Mouse (Mus musculus) limb, embryonic 14.5 days (tissue): ENCODE data around the gene Cobl. TPM values are rescaled to one million over a fixed set of nuclear protein-coding genes. Genes with fewer than 3 reads are reported as not detected.

Experiments used
- ATAC-seq: fragments of 200-750 bp; cut with Nextera tagmentation; 2 replicates; pipeline ENCODE4 v1.8.0; 2017; ENCODE audit warnings: low read depth, moderate number of reproducible peaks, moderate TSS enrichment; ENCODE audit not compliant: low FRiP score
- DNase-seq: peaks from one replicate; pipeline ENCODE4 v3.0.0-alpha.2; 2015; ENCODE audit warnings: low spot score
- H3K27ac ChIP-seq: fragments of 300-500 bp; sonication (generic); replicated peaks from 2 replicates; pipeline ENCODE4 v1.5.1; 2014; ENCODE audit warnings: low read depth, mild to moderate bottlenecking, low read length, moderate library complexity, mixed read lengths
- H3K27me3 ChIP-seq: fragments of 300-500 bp; sonication (generic); 2 replicates; pipeline ENCODE4 v1.6.1; 2014; ENCODE audit warnings: low read length, mixed read lengths; ENCODE audit not compliant: control insufficient read depth, insufficient read depth
- H3K36me3 ChIP-seq: fragments of 300-500 bp; sonication (generic); 2 replicates; pipeline ENCODE4 v1.6.1; 2014; ENCODE audit warnings: mild to moderate bottlenecking, low read length, moderate library complexity, mixed read lengths; ENCODE audit not compliant: control insufficient read depth, insufficient read depth
- H3K4me1 ChIP-seq: fragments of 300-500 bp; sonication (generic); 2 replicates; pipeline ENCODE4 v1.6.1; 2014; ENCODE audit warnings: antibody characterized with exemption, low read length, mixed read lengths; ENCODE audit not compliant: control insufficient read depth, insufficient read depth
- H3K4me2 ChIP-seq: fragments of 300-500 bp; sonication (generic); replicated peaks from 2 replicates; pipeline ENCODE4 v1.6.1; 2014; ENCODE audit warnings: low read depth, mild to moderate bottlenecking, low read length, moderate library complexity; ENCODE audit not compliant: severe bottlenecking
- H3K4me3 ChIP-seq: fragments of 300-500 bp; sonication (generic); replicated peaks from 2 replicates; pipeline ENCODE4 v1.5.1; 2014; ENCODE audit warnings: low read length
- H3K9ac ChIP-seq: fragments of 300-500 bp; sonication (generic); 2 replicates; pipeline ENCODE4 v1.6.1; 2014; ENCODE audit warnings: mild to moderate bottlenecking, low read depth, low read length, moderate library complexity; ENCODE audit not compliant: severe bottlenecking
- H3K9me3 ChIP-seq: fragments of 300-500 bp; sonication (generic); 2 replicates; pipeline ENCODE4 v1.6.1; 2016; ENCODE audit warnings: low read length; ENCODE audit not compliant: control insufficient read depth
- POLR2A ChIP-seq: fragments of 200-500 bp; IDR thresholded peaks from 2 replicates; pipeline ENCODE4 v1.8.0; 2012; ENCODE audit warnings: inconsistent platforms, mild to moderate bottlenecking, moderate library complexity, borderline replicate concordance; ENCODE audit not compliant: insufficient read depth, insufficient read length; ENCODE audit errors: extremely low read depth
- WGBS: fragments of 180-500 bp; shearing (Covaris S2); extraction: QIAGEN DNeasy Blood & Tissue Kit; methylation state at CpG from one replicate; pipeline ENCODE4 v1.1.7; 2014; 5-methylcytosine and 5-hydroxymethylcytosine counted together
- polyA plus RNA-seq, 2 experiments: library from polyadenylated mRNA; depleted of rRNA in 1 of 2; stranded (reverse) in 1 of 2; unstranded in 1 of 2; fragments of >200 nt; fragmentation: Nextera tagmentation in 1 of 2; extraction: Ambion mirVana in 1 of 2; gene quantifications; 2 replicates each; pipeline versions ENCODE4 v1.2.1 to v1.2.3; 2012 to 2014

Cobl gene
- polyA plus RNA-seq, 2 experiments, result 22.2 to 31.3 TPM

DNA sequence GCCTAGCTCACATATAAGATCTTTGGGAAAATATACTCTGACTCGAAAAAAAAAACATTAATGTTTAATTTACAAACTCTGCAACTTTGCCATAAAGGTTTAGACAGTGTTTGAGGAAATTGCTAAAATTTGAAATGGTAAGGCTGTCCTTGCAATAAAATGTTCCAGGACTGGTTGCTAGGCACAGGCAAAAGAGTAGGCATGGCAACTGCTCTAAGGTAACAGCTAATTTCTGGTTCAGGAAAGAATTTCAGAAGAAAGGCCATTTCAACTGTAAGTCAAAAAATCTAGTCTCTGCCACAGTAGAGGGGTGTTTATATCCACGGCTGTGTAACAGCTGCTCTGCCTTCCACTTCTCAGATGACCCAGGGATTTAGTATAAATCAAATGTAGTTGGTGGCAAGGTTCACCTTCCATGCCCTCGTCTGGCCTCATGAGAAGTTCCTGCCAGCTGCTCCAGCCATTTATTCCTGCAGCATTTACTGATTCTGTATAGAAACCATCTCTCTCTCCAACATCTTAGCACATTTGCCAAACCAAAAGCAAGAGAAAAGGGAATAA lies 113.7 kb downstream of the Cobl start:
- no peak for TF ChIP-seq POLR2A
- Histone ChIP-seq H3K27me3 (no peaks in the 10 kb centered on the region), H3K27ac (peak overlapping the region; percentile 65), H3K9ac (no peak overlapping the region), H3K9me3 (no peaks in the 10 kb centered on the region), H3K4me3 (no peak overlapping the region), H3K4me2 (no peak overlapping the region), H3K36me3 (no peaks in the 10 kb centered on the region), H3K4me1 (peaks cover 10% of the 10 kb centered on the region)
- peak; percentile 36 for DNase-seq
- ATAC-seq, result peak; percentile 79
- 31% methylated on average over 3 of the region's 3 CpGs for WGBS

DNA sequence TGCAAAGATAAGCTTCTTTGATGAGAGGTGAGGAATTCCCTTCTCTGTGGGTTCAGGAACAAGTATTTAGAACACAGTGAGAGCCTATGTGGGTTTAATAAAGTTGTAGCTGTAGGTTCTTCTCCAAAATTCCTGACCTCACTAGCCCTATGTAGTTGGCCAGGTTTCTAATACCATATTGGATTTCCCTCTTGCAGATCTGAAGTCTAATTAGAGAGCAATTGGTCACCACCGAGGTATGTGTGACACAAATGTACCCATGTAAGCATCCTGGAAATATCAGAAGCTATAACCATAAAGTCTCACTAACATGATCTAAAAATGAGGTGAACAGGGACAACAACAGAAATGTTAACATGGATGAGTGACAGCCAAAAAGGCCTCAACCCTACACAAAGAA lies 114.7 kb downstream of the Cobl start:
- Histone ChIP-seq H3K27me3 (no peaks in the 10 kb centered on the region), H3K9ac (no peak overlapping the region), H3K27ac (0 out of 2 replicates have a peak overlapping the region, but pooled peaks have one; percentile 5), H3K9me3 (no peaks in the 10 kb centered on the region), H3K4me1 (peaks cover 10% of the 10 kb centered on the region), H3K4me2 (no peak overlapping the region), H3K4me3 (no peak overlapping the region), H3K36me3 (no peaks in the 10 kb centered on the region)
- DNase-seq (no peak), ATAC-seq (no peak)
- WGBS, result 75% methylated on average over 1 of the region's 1 CpGs
- TF ChIP-seq POLR2A, result no peak

DNA sequence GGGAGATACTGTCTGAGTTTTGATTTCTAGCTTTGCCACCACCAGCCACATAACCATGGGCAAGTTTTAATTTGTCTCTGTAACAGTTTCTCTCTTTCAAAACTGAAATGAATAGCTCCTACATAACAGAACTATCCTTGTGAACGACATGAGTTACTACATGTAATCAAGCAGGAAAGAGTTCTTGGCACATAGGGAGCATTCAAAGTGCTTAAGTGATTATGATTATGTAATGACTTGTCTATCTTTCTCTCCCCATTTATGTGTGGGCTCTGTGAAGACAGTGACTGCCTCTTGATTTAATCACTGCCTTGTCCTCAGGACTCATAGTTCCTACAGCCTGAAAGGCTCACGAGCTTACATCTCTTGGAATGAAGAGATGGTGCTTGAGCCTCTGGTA lies 118.3 kb downstream of the Cobl start:
- no peak overlapping the region for H3K4me3 ChIP-seq
- no peak for TF ChIP-seq POLR2A
- no peaks in the 10 kb centered on the region for H3K36me3 ChIP-seq
- H3K27ac ChIP-seq, result no peak overlapping the region
- WGBS, result 72% methylated on average over 2 of the region's 2 CpGs
- DNase-seq, result no peak
- H3K27me3 ChIP-seq, result no peaks in the 10 kb centered on the region
- no peak overlapping the region for H3K9ac ChIP-seq
- H3K9me3 ChIP-seq, result no peaks in the 10 kb centered on the region
- peaks cover 8% of the 10 kb centered on the region for H3K4me1 ChIP-seq
- ATAC-seq, result no peak
- H3K4me2 ChIP-seq, result no peak overlapping the region

DNA sequence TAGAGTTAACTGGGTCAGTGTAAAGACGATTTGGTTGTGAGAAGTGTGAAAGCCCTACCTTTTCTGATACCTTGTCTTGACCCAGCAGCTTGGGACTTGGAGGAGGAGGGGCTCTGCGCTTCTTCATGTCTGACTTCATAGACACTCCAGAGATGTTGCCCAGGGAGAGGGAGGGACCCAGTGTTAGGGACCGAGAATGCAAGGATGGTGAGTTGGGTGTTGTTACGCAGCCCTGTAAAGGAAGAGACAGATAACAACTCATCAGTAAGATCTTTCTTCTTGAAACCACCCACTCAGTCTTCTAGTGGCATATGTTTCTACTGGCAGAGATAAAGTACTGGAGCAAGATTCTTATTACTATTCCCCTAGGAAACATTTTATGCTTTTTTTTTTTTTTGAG lies 121.1 kb downstream of the Cobl start:
- ATAC-seq, result no peak

DNA sequence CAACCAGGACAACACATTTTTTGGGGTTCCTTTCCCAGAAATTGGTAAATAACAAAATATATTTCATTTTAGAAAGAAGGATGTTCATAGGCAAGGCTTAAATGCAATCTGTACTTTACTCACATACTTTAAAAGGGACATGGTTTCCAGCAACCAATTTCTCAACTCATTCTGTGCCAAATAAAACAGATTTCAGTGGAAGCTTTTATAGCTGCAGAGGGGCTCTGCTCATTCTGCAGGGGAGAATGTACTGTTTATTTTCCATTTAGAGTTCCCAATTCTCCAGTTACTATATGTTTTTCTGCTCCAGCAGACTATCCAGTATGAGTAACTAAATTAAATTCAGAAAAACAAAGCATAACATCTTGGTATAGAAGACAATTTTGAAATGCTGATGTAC lies 124.1 kb downstream of the Cobl start:
- H3K4me2 ChIP-seq, result no peak overlapping the region
- H3K9ac ChIP-seq, result no peak overlapping the region
- no peak overlapping the region for H3K4me3 ChIP-seq
- no peaks in the 10 kb centered on the region for H3K27me3 ChIP-seq
- ATAC-seq (peak; percentile 44; the same call in 1 of the 2 replicates), DNase-seq (peak; percentile 67)
- TF ChIP-seq POLR2A, result no peak
- H3K36me3 ChIP-seq, result no peaks in the 10 kb centered on the region
- peaks cover 9% of the 10 kb centered on the region for H3K4me1 ChIP-seq
- H3K9me3 ChIP-seq, result no peaks in the 10 kb centered on the region
- H3K27ac ChIP-seq, result no peak overlapping the region

More for the DNA sequence above, 121.1 kb downstream of the Cobl start:
- H3K4me1 ChIP-seq, result peaks cover 4% of the 10 kb centered on the region; the same call in 1 of the 2 replicates
- H3K9ac ChIP-seq, result no peak overlapping the region
- WGBS, result 82% methylated on average over 4 of the region's 4 CpGs
- no peak overlapping the region for H3K4me3 ChIP-seq
- DNase-seq, result no peak
- H3K4me2 ChIP-seq, result no peak overlapping the region
- H3K27me3 ChIP-seq, result no peaks in the 10 kb centered on the region
- TF ChIP-seq POLR2A, result no peak
- H3K36me3 ChIP-seq, result no peaks in the 10 kb centered on the region
- no peaks in the 10 kb centered on the region for H3K9me3 ChIP-seq
- H3K27ac ChIP-seq, result no peak overlapping the region
